Mouse (Mus musculus) adrenal gland, adult 8-10 months (tissue): ENCODE results near the gene Atg13. TPM values are rescaled to one million over a fixed set of nuclear protein-coding genes. Genes with fewer than 3 reads are reported as not detected.

Source experiments
- DNase-seq: peaks from one replicate; pipeline ENCODE4 v3.0.0; 2022
- total RNA-seq, 4 experiments: library from RNA; stranded (reverse); gene quantifications; 2 replicates each; pipeline ENCODE4 v1.2.4; 2022

The Atg13 gene
- total RNA-seq, 4 experiments from 2014 or later: 71.0 to 105 (median 72.1) TPM

GRCm38 (mm10) chr2:91645811-91646210, 64.6 kb downstream of the Atg13 start:
- no peak for DNase-seq

- DNase-seq: no peak
These were observed 65.0 kb downstream of the Atg13 start for GRCm38 (mm10) chr2:91645354-91645753.

GRCm38 (mm10) chr2:91644021-91644420, 66.4 kb downstream of the Atg13 start:
- DNase-seq: no peak

GRCm38 (mm10) chr2:91642825-91643415, 67.5 kb downstream of the Atg13 start:
- DNase-seq: no peak

- no peak for DNase-seq
These were observed 71.4 kb downstream of the Atg13 start for GRCm38 (mm10) chr2:91638931-91639330.

- no peak for DNase-seq
These were observed 73.5 kb downstream of the Atg13 start for GRCm38 (mm10) chr2:91636727-91637338.

GRCm38 (mm10) chr2:91636229-91636628, 74.1 kb downstream of the Atg13 start, which contains the start of gene F2:
Gene F2, minus strand, starts transcription at chr2:91636414.
- no peak for DNase-seq

GRCm38 (mm10) chr2:91635486-91635885, 74.9 kb downstream of the Atg13 start:
- no peak for DNase-seq

- no peak for DNase-seq
These were observed 75.5 kb downstream of the Atg13 start for GRCm38 (mm10) chr2:91634841-91635240.

- DNase-seq: no peak
These were observed 76.9 kb downstream of the Atg13 start for GRCm38 (mm10) chr2:91633334-91633977.

- no peak for DNase-seq
These were observed 78.1 kb downstream of the Atg13 start for GRCm38 (mm10) chr2:91632316-91632715.

- no peak for DNase-seq
These were observed 78.5 kb downstream of the Atg13 start for GRCm38 (mm10) chr2:91631826-91632225.

- DNase-seq: no peak
These were observed 80.0 kb downstream of the Atg13 start for GRCm38 (mm10) chr2:91630384-91630783.

GRCm38 (mm10) chr2:91629682-91630081, 80.7 kb downstream of the Atg13 start:
- DNase-seq: no peak

- DNase-seq: no peak
These were observed 82.2 kb downstream of the Atg13 start for GRCm38 (mm10) chr2:91628171-91628570.

- DNase-seq: no peak
These were observed 82.9 kb downstream of the Atg13 start for GRCm38 (mm10) chr2:91627486-91627885.

Other genes with a start within 250 kb of the Atg13 start
- gene Ckap5, start 183.8 kb downstream of the Atg13 start, total RNA-seq: 10 to 100 TPM; 38.7 to 58.2 (median 51.2) TPM
- gene F2, start 74.2 kb downstream of the Atg13 start, total RNA-seq: under 1 TPM in 3 of 4 experiments, not detected in 1; 0.18 to 0.51 (median 0.46) TPM
- 10 to 100 TPM; 10.2 to 22.4 (median 15.1) TPM for gene Zfp408, start 60.8 kb downstream of the Atg13 start, total RNA-seq
- 10 to 100 TPM; 64.3 to 82.4 (median 73.8) TPM for gene Arhgap1, start 60.7 kb downstream of the Atg13 start, total RNA-seq
- 10 to 100 TPM; 11.0 to 12.7 (median 11.8) TPM for gene Harbi1, start 276 bp upstream of the Atg13 start, total RNA-seq
- gene Ambra1, start 19.6 kb upstream of the Atg13 start, total RNA-seq: 10 to 100 TPM; 36.3 to 52.7 (median 40.8) TPM
- gene Chrm4, start 216.7 kb upstream of the Atg13 start, total RNA-seq: 1 to 10 TPM; 1.0 to 4.2 (median 2.6) TPM
- gene Mdk, start 221.7 kb upstream of the Atg13 start, total RNA-seq: 10 to 100 TPM in 2 of 4 experiments, 1 to 10 TPM in 2; 7.7 to 13.1 (median 9.1) TPM
- not detected for gene Gm9821, start 235.1 kb upstream of the Atg13 start, total RNA-seq